Mouse (Mus musculus) right cerebral cortex, postnatal 4 days (tissue): ENCODE measurements at regions not wholly inside any gene's neighbourhood (a gene's known extent, or its start where the extent isn't known, plus 50 kb on each side); places are given as distances from the start of the nearest gene placed in this dataset.
A peak's percentile ranks its signal among the peaks of the same experiment; 100 is the strongest.

Source experiments
- DNase-seq: peaks from one replicate; pipeline ENCODE4 v3.0.0-alpha.2; 2022

DNA sequence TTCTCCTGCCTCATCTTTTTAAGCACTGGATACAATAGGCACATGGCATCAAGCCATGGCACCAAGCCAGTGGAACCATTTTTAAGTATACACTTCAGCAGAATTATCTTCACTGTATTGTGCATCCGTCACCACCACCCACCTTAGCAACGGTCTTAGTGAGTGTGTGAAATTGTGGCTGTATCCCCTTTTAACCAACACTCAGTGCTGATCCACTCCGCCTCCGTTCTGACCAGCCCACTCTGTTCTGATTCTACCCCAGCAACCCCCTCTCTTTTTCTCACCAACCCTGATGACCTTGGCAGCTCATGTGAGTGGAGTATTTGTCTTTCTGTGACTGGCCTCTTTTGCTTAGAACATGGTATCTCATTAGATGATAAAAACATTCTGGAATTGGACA is 662.2 kb downstream of the Zfp706 start:
- DNase-seq, result peak; percentile 45

GRCm38 (mm10) chr15:36339971-36340550 is 667.5 kb downstream of the Zfp706 start:
- DNase-seq, result no peak

GRCm38 (mm10) chr15:36338766-36339165 is 668.8 kb downstream of the Zfp706 start:
- no peak for DNase-seq

DNA sequence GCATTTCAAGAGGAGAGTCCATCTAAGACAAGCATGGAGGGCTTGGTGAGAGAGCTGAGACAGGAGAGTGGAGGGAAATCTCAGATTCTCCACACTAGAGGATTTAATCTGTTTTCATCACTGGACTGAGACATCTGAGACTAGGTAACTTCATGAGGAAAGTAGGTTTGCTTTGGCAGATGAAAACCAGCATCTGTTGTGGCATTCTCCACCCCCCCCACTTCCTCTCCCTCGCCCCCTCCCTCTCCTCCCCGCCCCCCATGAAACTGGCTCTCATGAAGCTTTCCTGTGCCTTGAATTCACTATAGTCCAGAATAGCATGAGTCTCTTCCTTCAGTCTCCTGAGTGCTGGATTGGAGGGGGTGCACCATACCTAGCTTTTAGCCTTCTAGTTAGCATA is 670.7 kb downstream of the Zfp706 start:
- no peak for DNase-seq

GRCm38 (mm10) chr15:36335116-36335515 is 672.5 kb downstream of the Zfp706 start:
- DNase-seq, result no peak

DNA sequence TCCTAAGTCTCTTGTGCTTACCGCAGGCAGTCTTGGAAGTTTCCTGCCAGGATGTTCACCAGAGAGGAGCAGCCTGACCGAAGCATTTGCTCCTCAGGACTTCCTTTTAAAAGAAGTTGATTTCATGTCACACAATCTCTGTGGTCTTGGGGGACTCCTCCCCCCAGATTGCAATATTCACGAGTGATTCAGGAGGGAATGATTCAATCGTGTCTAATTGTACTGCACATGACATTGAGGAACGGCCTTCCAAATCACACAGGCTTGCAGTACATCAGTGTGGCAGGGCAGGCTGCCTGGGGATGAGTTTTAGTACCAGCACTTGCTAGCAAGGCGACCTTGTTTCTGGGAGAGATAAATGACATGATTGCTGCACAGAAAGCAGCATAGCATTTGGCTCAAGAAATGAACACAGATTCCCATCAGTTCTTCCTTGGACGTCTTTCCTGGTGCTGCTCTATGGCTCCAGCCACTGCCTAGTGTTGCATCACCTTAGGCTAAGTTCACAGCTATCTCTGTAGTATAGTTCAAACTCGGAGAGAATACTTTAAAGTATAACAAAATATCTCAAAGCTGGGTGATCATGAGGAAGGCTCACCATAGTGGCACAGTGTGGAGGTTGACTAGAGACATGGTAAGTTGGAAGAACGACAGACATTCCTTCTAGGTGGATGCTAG is 673.0 kb downstream of the Zfp706 start:
- no peak for DNase-seq

- no peak for DNase-seq
These were observed 673.7 kb downstream of the Zfp706 start for GRCm38 (mm10) chr15:36333857-36334256.

- no peak for DNase-seq
These were observed 674.3 kb downstream of the Zfp706 start for GRCm38 (mm10) chr15:36333265-36333664.
